Mouse (Mus musculus): ENCODE measurements around the gene Cep162. TPM values are rescaled to one million over a fixed set of nuclear protein-coding genes. Genes with fewer than 3 reads are reported as not detected.

Cep162 gene
- polyA plus RNA-seq, 1 experiment from 2014 or later: 9.0 TPM

DNA sequence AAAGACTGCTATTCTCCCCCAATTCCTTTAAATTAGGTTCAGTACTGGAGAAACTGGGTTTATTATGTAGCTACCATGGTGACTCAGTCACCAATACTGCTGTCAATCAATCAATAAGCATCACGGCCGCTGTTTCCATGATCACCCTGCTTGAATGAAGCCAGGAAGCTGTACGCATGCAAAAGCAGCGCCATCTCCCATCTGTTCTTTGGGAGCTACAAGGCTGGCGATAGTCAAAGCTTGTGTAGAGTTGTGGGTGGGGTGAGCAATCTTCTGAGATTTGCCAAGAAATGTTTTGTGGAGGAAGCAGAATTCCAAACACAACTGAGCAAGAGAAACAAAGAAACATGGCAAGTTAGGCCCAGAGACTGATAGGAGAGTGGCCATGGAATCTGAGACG, 52.9 kb downstream of the Cep162 start:
- H3K27me3 ChIP-seq (ENCODE audit: control insufficient read depth, insufficient read depth, low read length): no peaks in the 10 kb centered on the region
- ATAC-seq (ENCODE audit: low FRiP score, low TSS enrichment) (no peak), DNase-seq (no peak)
- H3K4me1 ChIP-seq (ENCODE audit: control insufficient read depth, insufficient read depth, low read length): no peaks in the 10 kb centered on the region
- no peak overlapping the region for H3K27ac ChIP-seq (replicated peaks; ENCODE audit: low read depth, low read length)
- H3K4me3 ChIP-seq (replicated peaks; ENCODE audit: low read depth, low read length): no peak overlapping the region
- no peak overlapping the region for H3K9ac ChIP-seq (replicated peaks; ENCODE audit: low read length)
- H3K36me3 ChIP-seq (ENCODE audit: control insufficient read depth, insufficient read depth, low read length): peaks cover 57% of the 10 kb centered on the region
- WGBS: 89% methylated on average over 6 of the region's 6 CpGs
- no peak overlapping the region for H3K4me2 ChIP-seq (ENCODE audit: low read length)
- no peaks in the 10 kb centered on the region for H3K9me3 ChIP-seq (ENCODE audit: control insufficient read depth, low read length)

DNA sequence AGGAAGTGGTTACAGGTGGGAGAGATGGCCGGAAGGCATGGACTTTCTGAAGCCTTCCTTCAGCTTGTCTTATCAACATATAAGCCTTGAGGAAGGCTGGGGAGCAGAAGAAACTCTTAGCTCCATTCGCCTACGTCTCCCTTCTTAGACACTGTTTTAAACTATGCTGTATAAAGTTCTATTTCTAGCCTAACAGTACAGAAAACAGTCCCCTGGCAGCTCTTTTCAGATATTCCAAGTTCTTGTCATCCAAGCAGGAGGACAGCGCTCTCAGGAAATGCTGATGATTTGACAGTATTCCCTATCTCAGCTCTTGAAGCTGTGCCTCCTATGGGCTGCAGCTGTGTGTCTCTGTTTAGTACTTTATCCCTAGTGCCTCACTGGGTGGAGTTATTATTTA, 54.4 kb downstream of the Cep162 start:
- ATAC-seq (ENCODE audit: low FRiP score, low TSS enrichment) (no peak), DNase-seq (no peak)
- Histone ChIP-seq H3K36me3 (ENCODE audit: control insufficient read depth, insufficient read depth, low read length) (peaks cover 59% of the 10 kb centered on the region), H3K9ac (replicated peaks; ENCODE audit: low read length) (no peak overlapping the region), H3K4me2 (ENCODE audit: low read length) (no peak overlapping the region), H3K4me1 (ENCODE audit: control insufficient read depth, insufficient read depth, low read length) (no peaks in the 10 kb centered on the region), H3K27ac (replicated peaks; ENCODE audit: low read depth, low read length) (no peak overlapping the region), H3K4me3 (replicated peaks; ENCODE audit: low read depth, low read length) (no peak overlapping the region), H3K9me3 (ENCODE audit: control insufficient read depth, low read length) (no peaks in the 10 kb centered on the region), H3K27me3 (ENCODE audit: control insufficient read depth, insufficient read depth, low read length) (no peaks in the 10 kb centered on the region)
- 97% methylated on average over 4 of the region's 4 CpGs for WGBS

- peaks cover 59% of the 10 kb centered on the region for H3K36me3 ChIP-seq (ENCODE audit: control insufficient read depth, insufficient read depth, low read length)
- no peak for DNase-seq
- no peaks in the 10 kb centered on the region for H3K27me3 ChIP-seq (ENCODE audit: control insufficient read depth, insufficient read depth, low read length)
These were observed 54.9 kb downstream of the Cep162 start for GRCm38 (mm10) chr9:87200426-87200825.

GRCm38 (mm10) chr9:87198036-87198435, 57.3 kb downstream of the Cep162 start:
- Histone ChIP-seq H3K9ac (replicated peaks; ENCODE audit: low read length) (no peak overlapping the region), H3K27ac (replicated peaks; ENCODE audit: low read depth, low read length) (no peak overlapping the region), H3K9me3 (ENCODE audit: control insufficient read depth, low read length) (no peaks in the 10 kb centered on the region), H3K4me1 (ENCODE audit: control insufficient read depth, insufficient read depth, low read length) (no peaks in the 10 kb centered on the region), H3K4me2 (ENCODE audit: low read length) (no peak overlapping the region), H3K27me3 (ENCODE audit: control insufficient read depth, insufficient read depth, low read length) (no peaks in the 10 kb centered on the region), H3K36me3 (ENCODE audit: control insufficient read depth, insufficient read depth, low read length) (peaks cover 60% of the 10 kb centered on the region), H3K4me3 (replicated peaks; ENCODE audit: low read depth, low read length) (no peak overlapping the region)
- ATAC-seq (ENCODE audit: low FRiP score, low TSS enrichment): no peak
- 94% methylated on average over 6 of the region's 6 CpGs for WGBS
- DNase-seq: no peak

More at GRCm38 (mm10) chr9:87200426-87200825, 54.9 kb downstream of the Cep162 start:
- Histone ChIP-seq H3K4me1 (ENCODE audit: control insufficient read depth, insufficient read depth, low read length) (no peaks in the 10 kb centered on the region), H3K9me3 (ENCODE audit: control insufficient read depth, low read length) (no peaks in the 10 kb centered on the region), H3K27ac (replicated peaks; ENCODE audit: low read depth, low read length) (no peak overlapping the region), H3K9ac (replicated peaks; ENCODE audit: low read length) (no peak overlapping the region), H3K4me3 (replicated peaks; ENCODE audit: low read depth, low read length) (no peak overlapping the region), H3K4me2 (ENCODE audit: low read length) (no peak overlapping the region)
- ATAC-seq (ENCODE audit: low FRiP score, low TSS enrichment): no peak
- WGBS: 96% methylated on average over 5 of the region's 5 CpGs

- peaks cover 61% of the 10 kb centered on the region for H3K36me3 ChIP-seq (ENCODE audit: control insufficient read depth, insufficient read depth, low read length)
- no peak overlapping the region for H3K4me3 ChIP-seq (replicated peaks; ENCODE audit: low read depth, low read length)
- no peak overlapping the region for H3K27ac ChIP-seq (replicated peaks; ENCODE audit: low read depth, low read length)
- ATAC-seq (ENCODE audit: low FRiP score, low TSS enrichment) (no peak), DNase-seq (no peak)
- H3K9ac ChIP-seq (replicated peaks; ENCODE audit: low read length): no peak overlapping the region
- H3K9me3 ChIP-seq (ENCODE audit: control insufficient read depth, low read length): peaks cover 4% of the 10 kb centered on the region
- no peak overlapping the region for H3K4me2 ChIP-seq (ENCODE audit: low read length)
- no peaks in the 10 kb centered on the region for H3K27me3 ChIP-seq (ENCODE audit: control insufficient read depth, insufficient read depth, low read length)
- 86% methylated on average over 3 of the region's 3 CpGs for WGBS
- no peaks in the 10 kb centered on the region for H3K4me1 ChIP-seq (ENCODE audit: control insufficient read depth, insufficient read depth, low read length)
These were observed 58.1 kb downstream of the Cep162 start for GRCm38 (mm10) chr9:87197277-87197676.

- Histone ChIP-seq H3K4me3 (replicated peaks; ENCODE audit: low read depth, low read length) (no peak overlapping the region), H3K36me3 (ENCODE audit: control insufficient read depth, insufficient read depth, low read length) (peaks cover 67% of the 10 kb centered on the region), H3K9me3 (ENCODE audit: control insufficient read depth, low read length) (peaks cover 15% of the 10 kb centered on the region), H3K9ac (replicated peaks; ENCODE audit: low read length) (no peak overlapping the region), H3K4me2 (ENCODE audit: low read length) (no peak overlapping the region), H3K27me3 (ENCODE audit: control insufficient read depth, insufficient read depth, low read length) (no peaks in the 10 kb centered on the region), H3K27ac (replicated peaks; ENCODE audit: low read depth, low read length) (no peak overlapping the region), H3K4me1 (ENCODE audit: control insufficient read depth, insufficient read depth, low read length) (no peaks in the 10 kb centered on the region)
- 92% methylated on average over 1 of the region's 1 CpGs for WGBS
- DNase-seq (no peak), ATAC-seq (ENCODE audit: low FRiP score, low TSS enrichment) (no peak)
These were observed 61.6 kb downstream of the Cep162 start for GRCm38 (mm10) chr9:87193721-87194120.

DNA sequence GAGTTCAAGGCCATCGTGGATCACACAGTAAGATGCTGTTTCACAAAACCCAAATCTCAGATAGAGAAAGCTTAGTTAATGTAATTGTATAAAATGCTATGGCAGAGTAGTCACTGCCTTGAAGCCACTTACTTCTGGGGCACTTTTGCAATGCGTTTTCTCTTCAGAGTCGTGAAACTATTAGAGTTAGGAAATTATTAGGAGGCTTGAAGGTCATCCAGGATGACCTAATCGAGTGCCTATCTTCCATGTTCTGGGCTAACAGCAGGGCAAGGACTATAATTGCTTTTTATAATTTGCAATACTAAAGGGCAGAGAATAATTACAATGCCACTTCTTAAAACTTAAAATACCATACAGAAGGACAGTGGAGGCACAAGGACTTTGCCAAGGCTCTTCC, 68.0 kb downstream of the Cep162 start:
- no peak overlapping the region for H3K4me3 ChIP-seq (replicated peaks; ENCODE audit: low read depth, low read length)
- peaks cover 12% of the 10 kb centered on the region; the same call in 1 of the 2 replicates for H3K9me3 ChIP-seq (ENCODE audit: control insufficient read depth, low read length)
- H3K27me3 ChIP-seq (ENCODE audit: control insufficient read depth, insufficient read depth, low read length): no peaks in the 10 kb centered on the region
- WGBS: 94% methylated on average over 4 of the region's 4 CpGs
- peaks cover 22% of the 10 kb centered on the region for H3K36me3 ChIP-seq (ENCODE audit: control insufficient read depth, insufficient read depth, low read length)
- no peaks in the 10 kb centered on the region for H3K4me1 ChIP-seq (ENCODE audit: control insufficient read depth, insufficient read depth, low read length)
- ATAC-seq (ENCODE audit: low FRiP score, low TSS enrichment): no peak
- no peak for DNase-seq
- no peak overlapping the region for H3K27ac ChIP-seq (replicated peaks; ENCODE audit: low read depth, low read length)
- H3K4me2 ChIP-seq (ENCODE audit: low read length): no peak overlapping the region
- H3K9ac ChIP-seq (replicated peaks; ENCODE audit: low read length): no peak overlapping the region

DNA sequence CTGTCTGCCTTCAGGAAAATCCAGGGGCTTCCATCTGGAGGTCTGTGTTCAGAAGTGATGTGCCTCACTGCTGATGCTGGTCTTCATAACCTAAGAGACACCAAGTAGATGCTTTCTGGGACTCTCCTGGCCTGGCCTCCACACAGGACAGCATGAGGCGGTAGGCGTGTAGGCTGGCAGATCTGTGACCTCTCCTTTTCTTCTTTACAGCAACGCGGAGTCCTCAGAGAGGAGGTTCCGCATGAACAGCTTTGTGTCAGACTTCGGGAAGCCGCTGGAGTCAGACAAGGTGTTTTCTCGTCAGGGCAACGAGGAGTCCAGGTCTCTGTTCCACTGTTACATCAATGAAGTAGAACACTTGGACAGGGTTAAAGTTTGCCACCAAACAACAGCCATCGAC, 73.1 kb downstream of the Cep162 start:
- no peak for DNase-seq
- Histone ChIP-seq H3K4me2 (ENCODE audit: low read length) (no peak overlapping the region), H3K9ac (replicated peaks; ENCODE audit: low read length) (no peak overlapping the region), H3K9me3 (ENCODE audit: control insufficient read depth, low read length) (no peaks in the 10 kb centered on the region), H3K4me1 (ENCODE audit: control insufficient read depth, insufficient read depth, low read length) (no peaks in the 10 kb centered on the region), H3K27me3 (ENCODE audit: control insufficient read depth, insufficient read depth, low read length) (no peaks in the 10 kb centered on the region), H3K4me3 (replicated peaks; ENCODE audit: low read depth, low read length) (no peak overlapping the region), H3K27ac (replicated peaks; ENCODE audit: low read depth, low read length) (no peak overlapping the region), H3K36me3 (ENCODE audit: control insufficient read depth, insufficient read depth, low read length) (no peaks in the 10 kb centered on the region)
- ATAC-seq (ENCODE audit: low FRiP score, low TSS enrichment): no peak
- 67% methylated on average over 10 of the region's 10 CpGs for WGBS

DNA sequence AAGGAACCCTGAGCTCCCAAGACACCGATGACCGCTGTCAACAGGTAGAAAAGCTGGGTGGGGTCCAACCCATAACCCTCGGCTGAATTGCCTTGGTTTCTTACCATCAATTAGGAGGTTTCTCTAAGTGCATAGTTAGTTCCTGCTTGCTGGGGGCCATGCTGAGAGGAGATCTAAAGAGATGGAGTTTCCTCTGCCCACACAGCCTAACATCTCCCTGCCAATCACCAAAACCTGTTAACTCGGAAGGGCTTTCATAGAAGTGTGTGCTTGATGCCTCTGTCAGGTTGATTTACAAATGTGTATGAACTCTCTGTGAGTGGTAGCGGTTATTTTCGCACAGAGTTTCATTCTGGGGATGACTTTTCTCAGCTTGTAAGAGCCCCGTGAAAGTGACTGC, 76.8 kb downstream of the Cep162 start:
- ATAC-seq (ENCODE audit: low FRiP score, low TSS enrichment) (no peak), DNase-seq (no peak)
- Histone ChIP-seq H3K9ac (replicated peaks; ENCODE audit: low read length) (no peak overlapping the region), H3K9me3 (ENCODE audit: control insufficient read depth, low read length) (no peaks in the 10 kb centered on the region), H3K4me1 (ENCODE audit: control insufficient read depth, insufficient read depth, low read length) (no peaks in the 10 kb centered on the region), H3K4me3 (replicated peaks; ENCODE audit: low read depth, low read length) (no peak overlapping the region), H3K4me2 (ENCODE audit: low read length) (no peak overlapping the region), H3K36me3 (ENCODE audit: control insufficient read depth, insufficient read depth, low read length) (no peaks in the 10 kb centered on the region), H3K27ac (replicated peaks; ENCODE audit: low read depth, low read length) (no peak overlapping the region), H3K27me3 (ENCODE audit: control insufficient read depth, insufficient read depth, low read length) (no peaks in the 10 kb centered on the region)
- WGBS: 69% methylated on average over 7 of the region's 7 CpGs
